Mouse (Mus musculus) brain, embryonic 18.5 days (tissue): ENCODE data around the gene Ddx4.
"Not testable (repeated sequence)": the region's sequence is repeated elsewhere in the genome, so short reads cannot be mapped to it uniquely, and the experiment has no call there.

ENCODE experiments used
- DNase-seq: peaks from one replicate; pipeline ENCODE4 v3.0.0-alpha.2; 2012; ENCODE audit warnings: low read depth, low spot score

Ddx4 gene

GRCm38 (mm10) chr13:112636498-112636897, 15.8 kb downstream of the Ddx4 start:
- DNase-seq = no peak

DNA sequence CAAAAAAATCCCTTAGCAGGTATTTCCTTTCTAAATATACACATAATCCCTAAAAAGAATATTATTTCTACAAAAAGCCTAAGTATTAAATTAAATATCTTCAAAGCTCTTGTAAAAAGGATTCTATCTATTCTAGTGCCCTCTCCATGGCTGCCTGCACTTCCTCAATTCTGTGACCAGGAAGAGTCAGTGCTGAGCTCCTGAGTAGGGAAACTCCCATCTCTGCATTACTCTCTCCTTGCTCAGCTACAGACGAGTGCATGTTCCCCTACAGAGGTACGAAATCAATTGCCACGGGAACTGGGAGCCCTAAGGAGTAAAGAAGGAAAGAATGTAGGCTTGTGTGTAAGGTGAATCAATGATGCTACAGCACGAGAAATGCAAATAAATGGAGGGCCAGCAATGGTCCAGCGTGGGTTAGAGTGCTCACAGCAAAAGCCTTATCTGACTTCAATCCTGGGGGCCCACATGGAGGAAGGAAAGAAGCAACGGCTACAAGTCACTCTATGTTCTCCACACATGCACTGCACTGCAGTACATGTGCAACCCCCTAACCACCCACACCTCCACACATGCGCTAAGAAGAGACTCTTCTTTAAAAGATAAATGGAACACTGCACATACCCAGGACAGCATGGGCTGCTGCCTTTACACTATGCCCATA, 17.0 kb downstream of the Ddx4 start:
- no peak for DNase-seq

- no peak for DNase-seq
These were observed 26.7 kb downstream of the Ddx4 start for GRCm38 (mm10) chr13:112625566-112625965.

GRCm38 (mm10) chr13:112624622-112625021, 27.7 kb downstream of the Ddx4 start:
- DNase-seq = no peak

DNA sequence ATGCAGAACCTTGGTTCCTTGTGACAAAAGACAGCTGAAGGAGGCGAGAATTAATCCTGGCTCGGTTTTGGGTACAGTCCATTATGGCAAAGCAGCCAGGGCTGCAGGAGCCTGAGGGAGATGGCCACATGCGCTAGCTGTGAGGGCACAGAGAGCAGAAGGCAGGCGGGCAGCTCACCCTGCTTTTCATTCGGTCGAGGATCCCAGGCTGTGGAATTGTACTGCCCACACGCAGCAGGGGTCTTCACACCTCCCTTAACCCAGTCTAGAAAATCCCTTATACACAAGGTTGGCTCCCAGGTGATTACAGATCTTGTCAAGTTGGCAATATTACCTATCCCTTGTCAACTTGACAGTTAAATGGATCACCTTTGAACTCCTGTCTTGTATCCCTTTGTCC, 28.6 kb downstream of the Ddx4 start:
- DNase-seq = no peak

DNA sequence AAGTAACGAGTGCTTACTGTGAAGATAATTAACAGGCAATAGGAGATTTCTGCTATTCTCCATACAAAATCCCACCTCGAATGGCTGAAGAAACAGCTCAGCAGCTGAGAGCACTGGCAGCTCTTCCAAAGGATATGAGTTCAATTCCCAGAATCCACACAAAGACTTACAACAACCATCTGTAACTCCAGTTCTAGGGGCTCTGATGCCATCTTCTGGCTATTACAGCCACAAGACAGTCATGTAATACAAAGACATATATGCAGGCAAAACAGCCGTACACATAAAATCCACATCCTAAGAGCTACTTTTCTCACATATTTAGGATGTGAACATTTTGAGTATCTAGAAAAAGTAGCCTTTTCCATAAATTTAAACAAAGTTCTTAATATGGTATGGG, 30.7 kb downstream of the Ddx4 start:
- DNase-seq = no peak

- DNase-seq = no peak
These were observed 43.7 kb downstream of the Ddx4 start for GRCm38 (mm10) chr13:112608606-112609005.

DNA sequence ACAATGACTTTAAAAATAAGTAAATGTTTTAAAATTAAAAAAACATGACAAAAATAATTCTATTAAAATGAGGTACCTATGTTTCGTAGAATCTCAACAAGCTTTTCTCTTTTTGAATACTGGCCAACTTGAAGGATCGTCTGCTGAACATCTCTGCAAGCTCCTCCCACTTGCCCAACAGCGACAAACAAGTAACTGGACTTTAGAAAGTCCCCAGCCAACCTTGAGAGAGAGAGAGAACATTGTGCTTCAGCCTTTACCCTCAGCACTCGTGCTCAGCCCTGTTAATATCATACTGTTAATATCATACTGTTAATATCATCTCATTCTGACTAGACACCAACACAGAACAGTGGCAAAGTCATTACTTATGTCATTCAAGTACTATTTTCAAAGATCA, 47.9 kb downstream of the Ddx4 start:
- no peak for DNase-seq

- DNase-seq = no peak
These were observed 48.4 kb downstream of the Ddx4 start for GRCm38 (mm10) chr13:112603839-112604238.

DNA sequence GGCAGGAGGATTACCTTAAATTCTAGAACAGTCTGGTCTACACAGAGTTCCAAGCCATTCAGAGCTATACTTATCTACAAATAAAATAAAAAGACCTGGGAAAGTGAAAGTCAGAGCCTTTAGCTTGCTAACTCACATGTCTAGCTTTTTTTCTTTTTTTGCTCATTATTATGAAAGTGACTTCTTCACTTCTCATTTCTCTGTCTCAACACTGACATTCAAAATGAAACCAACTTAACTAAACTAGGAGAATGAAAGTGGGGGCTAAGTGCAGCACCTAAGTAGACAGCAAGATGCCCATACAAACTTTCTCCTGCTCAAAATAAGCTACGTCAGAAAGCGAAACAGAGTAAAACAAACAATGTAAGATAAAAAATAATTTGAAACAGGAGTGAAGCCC, 49.7 kb downstream of the Ddx4 start:
- no peak for DNase-seq

- DNase-seq = not testable (repeated sequence)
These were observed 58.0 kb downstream of the Ddx4 start, which contains the start of gene Il31ra for GRCm38 (mm10) chr13:112594260-112594659. TSS of gene Il31ra (minus strand) at chr13:112594360.

DNA sequence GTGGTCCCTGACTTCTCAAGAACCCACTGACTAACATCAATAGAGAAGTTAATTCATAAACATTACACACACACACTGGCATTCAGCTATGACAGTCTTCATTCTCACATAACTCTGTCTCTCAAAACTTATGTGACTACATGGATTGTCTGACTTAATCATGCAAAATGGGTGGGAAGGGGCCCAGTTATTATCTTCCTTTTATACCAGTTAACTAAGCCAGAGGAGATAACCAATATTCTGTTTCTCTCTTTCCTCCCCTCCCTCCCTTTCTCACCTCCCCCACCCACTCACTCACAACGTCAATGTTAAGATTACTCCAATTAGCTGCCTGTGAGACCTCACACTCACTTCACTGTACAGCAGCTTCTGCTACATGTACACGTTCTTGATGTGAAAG, 62.0 kb downstream of the Ddx4 start:
- no peak for DNase-seq

- no peak for DNase-seq
These were observed 62.6 kb downstream of the Ddx4 start for GRCm38 (mm10) chr13:112589625-112590024.

DNA sequence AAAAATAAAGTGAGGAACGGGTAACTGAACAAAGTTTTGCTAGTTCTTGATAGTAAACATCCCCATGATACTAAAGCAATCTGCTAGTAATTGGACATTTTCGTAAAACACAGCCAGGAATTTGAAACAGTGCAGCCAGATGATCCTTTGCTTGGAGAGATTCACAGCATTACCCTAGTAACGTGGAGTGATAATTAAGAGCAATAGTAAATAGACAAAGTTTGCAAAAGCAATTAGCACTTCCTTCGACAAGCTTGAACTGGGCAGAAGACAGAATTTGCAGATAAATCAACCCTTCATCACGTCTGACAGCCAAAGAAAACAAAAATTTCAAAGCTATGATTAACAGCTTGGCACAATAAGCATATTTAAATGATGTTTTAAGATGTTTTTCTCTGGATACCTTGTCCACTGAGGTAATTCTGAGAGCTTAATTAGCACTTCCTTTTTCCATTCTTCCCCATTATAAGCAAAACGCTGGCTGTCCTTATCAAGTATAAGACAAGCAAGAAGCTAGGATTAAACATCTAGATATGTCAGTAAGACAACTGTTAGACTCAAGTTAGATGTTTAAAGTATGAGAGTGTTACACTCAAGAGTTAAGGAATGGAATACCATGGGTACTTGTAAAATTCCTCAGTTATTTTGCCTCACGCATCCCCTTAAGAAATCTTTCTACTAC, 67.6 kb downstream of the Ddx4 start:
- DNase-seq = no peak

- DNase-seq = no peak
These were observed 70.0 kb downstream of the Ddx4 start for GRCm38 (mm10) chr13:112582291-112582690.

GRCm38 (mm10) chr13:112581796-112582195, 70.5 kb downstream of the Ddx4 start:
- DNase-seq = no peak

- no peak for DNase-seq
These were observed 71.5 kb downstream of the Ddx4 start for GRCm38 (mm10) chr13:112580590-112581320.

DNA sequence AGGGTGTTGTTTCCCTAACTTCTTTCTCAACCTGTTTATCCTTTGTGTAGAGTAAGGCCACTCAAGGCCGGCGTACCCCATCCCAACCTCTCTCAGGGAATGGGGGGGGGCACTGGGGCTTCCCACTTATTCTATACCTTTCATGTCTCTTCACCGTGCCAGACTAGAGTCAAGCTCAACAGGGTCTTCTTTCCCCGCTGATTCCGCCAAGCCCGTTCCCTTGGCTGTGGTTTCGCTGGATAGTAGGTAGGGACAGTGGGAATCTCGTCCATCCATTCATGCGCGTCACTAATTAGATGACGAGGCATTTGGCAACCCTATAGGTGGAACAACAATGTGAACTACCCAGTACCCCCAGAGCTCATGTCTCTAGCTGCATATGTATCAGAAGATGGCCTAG, 74.2 kb downstream of the Ddx4 start:
- DNase-seq = not testable (repeated sequence)

DNA sequence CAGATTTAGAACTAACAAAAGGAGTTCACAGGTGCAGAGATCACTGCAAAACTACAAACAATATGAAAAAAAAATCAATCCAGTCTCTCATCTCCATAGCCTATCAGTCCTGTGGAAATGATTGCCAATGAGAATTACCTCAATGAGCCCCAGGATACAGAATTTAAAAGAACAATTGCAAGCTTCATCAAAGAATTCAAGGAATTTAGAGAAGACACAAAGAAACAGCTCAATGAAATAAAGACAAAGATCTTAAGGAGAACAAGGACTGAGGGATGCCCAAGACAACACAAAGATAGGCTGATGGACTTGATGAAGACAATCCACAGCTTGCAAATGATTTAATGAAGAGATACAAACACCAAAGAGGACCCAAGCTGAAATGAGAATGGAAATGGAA, 78.5 kb downstream of the Ddx4 start:
- no peak for DNase-seq

- DNase-seq = no peak
These were observed 81.5 kb downstream of the Ddx4 start for GRCm38 (mm10) chr13:112570768-112571167.

- no peak for DNase-seq
These were observed 82.7 kb downstream of the Ddx4 start for GRCm38 (mm10) chr13:112569606-112570005.

DNA sequence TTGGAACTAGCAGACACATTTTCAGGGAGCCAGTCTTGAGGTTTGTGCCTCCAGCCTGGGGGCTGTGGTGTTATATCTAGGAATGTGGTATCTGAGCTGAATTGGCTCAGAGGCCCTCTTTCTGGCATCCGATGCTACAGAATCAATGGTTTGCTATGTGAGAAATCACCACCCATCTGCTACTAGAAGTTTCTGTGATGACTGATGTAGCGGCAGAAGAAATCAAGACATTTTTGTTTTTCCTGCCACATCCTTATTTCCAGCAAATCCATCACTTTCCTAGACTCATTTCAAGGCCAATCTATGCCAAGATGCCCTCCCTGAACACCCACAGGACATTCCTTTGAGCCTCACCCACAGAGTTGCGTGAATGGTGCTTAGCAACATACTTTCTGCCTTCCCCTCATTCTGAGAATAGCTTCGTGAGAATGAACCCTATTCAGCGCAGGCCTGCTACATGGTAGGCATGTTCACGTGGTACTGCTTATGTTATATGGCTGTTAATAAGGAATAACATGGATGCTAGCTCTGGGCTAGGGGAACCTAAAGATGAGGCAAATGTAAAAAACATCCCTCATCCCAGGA, 91.6 kb downstream of the Ddx4 start:
- DNase-seq = no peak
